Mouse (Mus musculus) lung, postnatal 0 days (tissue): Measurements from ENCODE around the gene Dhx9. TPM values are rescaled to one million over a fixed set of nuclear protein-coding genes. Genes with fewer than 3 reads are reported as not detected.
A peak's percentile ranks its signal among the peaks of the same experiment; 100 is the strongest.
"Not testable (repeated sequence)": the region's sequence is repeated elsewhere in the genome, so short reads cannot be mapped to it uniquely, and the experiment has no call there.

Experiments
- ATAC-seq: fragments of 200-750 bp; cut with Nextera tagmentation; 2 replicates; pipeline ENCODE4 v1.8.0; 2017; ENCODE audit warnings: moderate library complexity
- DNase-seq: peaks from one replicate; pipeline ENCODE4 v3.0.0-alpha.2; 2016; ENCODE audit warnings: low spot score
- H3K27ac ChIP-seq: fragments of 300-500 bp; sonication (generic); 2 replicates; pipeline ENCODE4 v1.5.1; 2014; ENCODE audit warnings: antibody characterized with exemption, mild to moderate bottlenecking, low read length, mixed read lengths
- H3K27me3 ChIP-seq: fragments of 300-500 bp; sonication (generic); replicated peaks from 2 replicates; pipeline ENCODE4 v1.6.1; 2014; ENCODE audit warnings: low read length, mixed read lengths; ENCODE audit not compliant: insufficient read depth
- H3K36me3 ChIP-seq: fragments of 300-500 bp; sonication (generic); 2 replicates; pipeline ENCODE4 v1.6.1; 2014; ENCODE audit warnings: low read length, mixed read lengths; ENCODE audit not compliant: insufficient read depth
- H3K4me1 ChIP-seq: fragments of 300-500 bp; sonication (generic); 2 replicates; pipeline ENCODE4 v1.6.1; 2014; ENCODE audit warnings: antibody characterized with exemption, low read depth, low read length, mixed read lengths; ENCODE audit not compliant: insufficient read depth
- H3K4me2 ChIP-seq: fragments of 300-500 bp; sonication (generic); replicated peaks from 2 replicates; pipeline ENCODE4 v1.6.1; 2014; ENCODE audit warnings: low read depth, mild to moderate bottlenecking, low read length, moderate library complexity, mixed read lengths
- H3K4me3 ChIP-seq: fragments of 300-500 bp; sonication (generic); 2 replicates; pipeline ENCODE4 v1.5.1; 2014; ENCODE audit warnings: low read depth, low read length
- H3K9ac ChIP-seq: fragments of 300-500 bp; sonication (generic); replicated peaks from 2 replicates; pipeline ENCODE4 v1.6.1; 2014; ENCODE audit warnings: low read depth, mild to moderate bottlenecking
- H3K9me3 ChIP-seq: fragments of 300-500 bp; sonication (generic); 2 replicates; pipeline ENCODE4 v1.6.1; 2016; ENCODE audit warnings: low read length, mixed read lengths
- CTCF ChIP-seq: IDR thresholded peaks from 2 replicates; pipeline ENCODE4 v1.5.1; 2016; ENCODE audit warnings: antibody characterized with exemption, mild to moderate bottlenecking
- EP300 ChIP-seq: IDR thresholded peaks from 2 replicates; pipeline ENCODE4 v1.6.1; 2016; ENCODE audit warnings: antibody characterized with exemption, mild to moderate bottlenecking, control low read depth
- WGBS: fragments of 180-500 bp; shearing (Covaris S2); extraction: QIAGEN DNeasy Blood & Tissue Kit; methylation state at CpG from one replicate; pipeline ENCODE4 v1.1.7; 2014; 5-methylcytosine and 5-hydroxymethylcytosine counted together
- polyA plus RNA-seq: library from polyadenylated mRNA; unstranded; fragments of >200 nt; fragmentation: Nextera tagmentation; extraction: Ambion mirVana; gene quantifications from 2 replicates; pipeline ENCODE4 v1.2.1, GENCODE M21; 2015

Dhx9 gene
- polyA plus RNA-seq, 1 experiment from 2014 or later: 14.0 TPM

DNA sequence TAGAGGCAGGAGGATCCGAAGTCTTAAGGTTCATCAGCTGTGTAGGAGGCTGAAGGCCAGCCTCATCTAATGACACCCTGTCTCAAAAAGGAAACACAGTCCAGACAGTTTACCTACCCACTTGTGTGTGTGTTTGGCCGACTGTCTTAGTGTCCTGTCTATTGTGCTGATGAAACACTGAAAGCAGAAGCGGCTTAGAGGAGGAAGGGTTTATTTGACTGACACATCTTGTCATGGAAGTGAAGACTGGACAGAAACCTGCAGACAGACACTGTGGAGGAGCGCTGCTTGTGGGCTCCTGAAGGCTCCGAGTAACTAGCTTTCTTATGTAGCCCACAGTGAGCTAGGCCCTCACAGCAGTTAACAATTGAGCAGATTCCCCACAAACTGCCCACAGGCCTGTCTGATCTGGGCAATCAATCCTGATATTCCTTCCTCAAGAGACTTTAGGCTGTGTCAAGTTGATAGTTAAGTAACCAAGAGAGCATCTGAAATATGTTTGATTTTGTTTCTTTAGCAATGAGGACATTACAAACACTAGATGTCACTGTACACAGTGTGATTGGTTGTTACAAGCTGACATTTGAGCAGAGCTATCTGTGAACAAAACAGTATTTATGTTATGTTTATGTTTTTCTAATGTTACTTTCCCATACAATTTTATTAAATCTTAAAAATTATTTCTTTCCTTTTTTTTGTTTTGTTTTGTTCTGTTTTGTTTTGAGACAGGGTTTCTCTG lies 53.4 kb downstream of the Dhx9 start:
- H3K4me2 ChIP-seq: no peak overlapping the region

DNA sequence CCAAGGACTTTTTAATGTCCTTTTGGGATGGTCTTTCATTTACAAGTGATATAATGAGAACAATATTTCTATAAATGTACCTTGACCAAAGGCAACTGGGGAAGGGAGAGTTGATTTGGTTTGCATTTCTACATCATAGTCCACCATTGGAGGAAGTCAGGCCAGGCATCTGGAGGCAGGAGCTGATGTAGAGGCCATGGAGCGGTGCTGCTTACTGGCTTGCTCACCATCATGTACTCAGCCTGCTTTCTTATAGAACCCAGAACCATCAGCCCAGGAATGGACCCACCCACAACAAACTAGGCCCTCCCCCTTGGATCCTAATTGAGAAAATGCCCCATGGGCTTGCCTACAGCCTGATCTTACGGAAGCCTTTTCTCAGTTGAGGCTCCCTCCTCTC lies 55.1 kb downstream of the Dhx9 start:
- no peak overlapping the region for H3K9ac ChIP-seq

More for the DNA sequence above, 53.4 kb downstream of the Dhx9 start:
- Histone ChIP-seq H3K27ac (no peak overlapping the region), H3K4me1 (no peaks in the 10 kb centered on the region), H3K9me3 (no peaks in the 10 kb centered on the region), H3K36me3 (no peaks in the 10 kb centered on the region), H3K27me3 (no peaks in the 10 kb centered on the region), H3K4me3 (no peak overlapping the region), H3K9ac (no peak overlapping the region)
- DNase-seq: peak; percentile 12
- TF ChIP-seq CTCF: peak; percentile 33
- TF ChIP-seq EP300: no peak
- no peak for ATAC-seq
- 67% methylated on average over 5 of the region's 5 CpGs for WGBS

DNA sequence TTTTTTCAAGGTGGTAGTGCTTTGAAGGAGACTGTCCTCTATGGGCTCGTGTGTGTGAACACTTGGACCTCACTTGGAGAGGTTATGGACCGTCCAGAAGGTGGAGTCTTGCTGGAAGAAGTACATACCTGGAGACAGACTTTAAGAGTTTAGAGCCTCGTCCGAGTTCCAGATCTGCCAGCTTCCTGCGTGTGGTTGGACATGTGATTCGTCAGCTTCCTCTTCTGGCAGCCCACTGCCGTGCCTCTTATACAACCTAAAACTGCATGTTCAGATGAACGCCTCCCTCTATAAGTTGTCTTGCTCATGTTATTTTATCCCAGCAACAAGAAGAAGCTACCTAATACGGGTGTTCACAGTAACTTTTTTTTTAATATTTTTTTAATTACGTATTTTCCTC lies 55.8 kb downstream of the Dhx9 start:
- WGBS: 66% methylated on average over 10 of the region's 10 CpGs

More for the DNA sequence above, 55.1 kb downstream of the Dhx9 start:
- no peak for ATAC-seq
- no peak overlapping the region for H3K4me2 ChIP-seq
- H3K9me3 ChIP-seq: no peaks in the 10 kb centered on the region
- H3K4me1 ChIP-seq: no peaks in the 10 kb centered on the region
- 97% methylated on average over 2 of the region's 2 CpGs for WGBS
- no peak for DNase-seq
- TF ChIP-seq EP300 (no peak), CTCF (no peak)
- no peak overlapping the region for H3K27ac ChIP-seq
- no peaks in the 10 kb centered on the region for H3K27me3 ChIP-seq
- H3K4me3 ChIP-seq: no peak overlapping the region
- H3K36me3 ChIP-seq: no peaks in the 10 kb centered on the region

DNA sequence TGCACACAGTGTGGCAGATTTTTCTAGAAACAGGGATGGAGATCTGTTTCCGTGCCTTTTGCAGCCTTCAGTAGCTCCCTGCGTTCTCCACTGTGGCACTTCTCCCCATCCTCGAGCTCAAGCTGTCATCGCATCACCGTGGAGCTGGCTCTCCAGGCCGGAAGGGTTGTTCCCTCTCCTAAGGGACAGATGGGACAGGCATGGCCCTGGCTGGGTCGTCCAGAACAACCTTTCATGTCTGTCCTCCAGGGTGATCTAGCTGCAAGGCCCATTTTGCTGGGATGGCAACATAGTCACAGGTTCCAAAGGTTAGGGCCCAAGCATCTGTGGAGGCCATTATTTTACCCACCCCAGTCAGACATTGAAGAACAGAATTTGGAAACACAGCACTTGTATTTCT lies 56.3 kb downstream of the Dhx9 start:
- no peak overlapping the region for H3K4me2 ChIP-seq
- H3K9ac ChIP-seq: no peak overlapping the region
- no peaks in the 10 kb centered on the region for H3K36me3 ChIP-seq
- 67% methylated on average over 7 of the region's 7 CpGs for whole genome bisulfite sequencing
- no peaks in the 10 kb centered on the region for H3K9me3 ChIP-seq
- H3K27me3 ChIP-seq: no peaks in the 10 kb centered on the region
- no peak overlapping the region for H3K27ac ChIP-seq
- no peak overlapping the region for H3K4me3 ChIP-seq
- ATAC-seq (no peak), DNase-seq (no peak)
- no peaks in the 10 kb centered on the region for H3K4me1 ChIP-seq
- TF ChIP-seq CTCF (no peak), EP300 (no peak)

More for the DNA sequence above, 55.8 kb downstream of the Dhx9 start:
- Histone ChIP-seq H3K4me3 (no peak overlapping the region), H3K9me3 (no peaks in the 10 kb centered on the region), H3K27me3 (no peaks in the 10 kb centered on the region), H3K36me3 (no peaks in the 10 kb centered on the region), H3K9ac (no peak overlapping the region), H3K4me2 (no peak overlapping the region), H3K4me1 (no peaks in the 10 kb centered on the region), H3K27ac (no peak overlapping the region)
- ATAC-seq (no peak), DNase-seq (peak; percentile 13)
- TF ChIP-seq CTCF (no peak), EP300 (no peak)

DNA sequence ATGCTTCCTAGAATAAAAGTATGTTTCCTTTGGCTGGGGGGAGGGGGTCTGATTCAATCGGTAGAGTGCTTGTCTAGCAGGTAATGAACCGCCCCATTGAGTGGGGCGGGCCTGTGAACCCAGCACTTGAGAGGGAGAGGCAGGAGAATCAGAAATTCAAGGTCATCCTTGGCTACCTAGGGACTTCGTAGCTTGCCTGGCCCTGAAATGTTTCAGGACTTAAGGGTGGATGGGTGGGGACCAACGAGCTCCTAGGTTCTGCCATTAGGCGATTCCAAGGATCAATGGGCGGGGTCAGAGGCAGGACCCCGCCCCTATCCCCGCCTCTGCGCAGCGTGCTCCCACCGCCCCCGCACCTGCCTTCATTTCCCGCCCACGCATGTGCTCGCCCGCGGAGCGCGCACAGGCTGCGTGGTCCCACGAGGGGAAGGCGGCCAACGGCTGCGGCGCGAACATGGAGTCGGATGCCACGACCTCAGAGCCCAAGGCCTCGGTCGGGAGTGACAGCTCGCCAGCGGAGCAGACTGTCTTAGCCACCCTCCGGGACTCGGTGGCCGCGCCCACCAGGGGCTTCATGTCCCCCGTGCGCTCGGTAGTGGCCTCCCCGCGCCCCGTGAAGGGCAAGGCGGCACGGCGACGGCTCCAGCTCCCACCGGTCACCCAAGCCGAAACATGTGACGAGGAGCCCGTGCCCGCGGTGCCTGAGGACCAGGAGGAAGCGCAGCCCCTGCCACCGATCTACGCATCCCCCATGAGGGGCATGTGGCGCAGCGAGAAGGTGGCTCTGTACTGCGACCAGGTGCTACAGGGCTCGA lies 62.5 kb downstream of the Dhx9 start, which contains the start of gene Shcbp1l:
Shcbp1l (plus strand) TSS at position 393 of the 815 bp plus-strand sequence.
- H3K9me3 ChIP-seq: no peaks in the 10 kb centered on the region
- peak; percentile 82 for ATAC-seq
- peak within 1 kb of the TSS; percentile 83 for H3K4me2 ChIP-seq
- TF ChIP-seq EP300: no peak
- no peak for TF ChIP-seq CTCF
- peak; percentile 66 for DNase-seq
- peak within 1 kb of the TSS; percentile 37 for H3K4me3 ChIP-seq
- no peak within 1 kb of the TSS; the same call in 1 of the 2 replicates for H3K9ac ChIP-seq
- WGBS: 4% methylated on average over 59 of the region's 60 CpGs
- H3K4me1 ChIP-seq: peaks cover 5% of the 10 kb centered on the region; the same call in 1 of the 2 replicates
- H3K27me3 ChIP-seq: no peaks in the 10 kb centered on the region
- no peak within 1 kb of the TSS for H3K27ac ChIP-seq
- no peaks in the 10 kb centered on the region for H3K36me3 ChIP-seq

DNA sequence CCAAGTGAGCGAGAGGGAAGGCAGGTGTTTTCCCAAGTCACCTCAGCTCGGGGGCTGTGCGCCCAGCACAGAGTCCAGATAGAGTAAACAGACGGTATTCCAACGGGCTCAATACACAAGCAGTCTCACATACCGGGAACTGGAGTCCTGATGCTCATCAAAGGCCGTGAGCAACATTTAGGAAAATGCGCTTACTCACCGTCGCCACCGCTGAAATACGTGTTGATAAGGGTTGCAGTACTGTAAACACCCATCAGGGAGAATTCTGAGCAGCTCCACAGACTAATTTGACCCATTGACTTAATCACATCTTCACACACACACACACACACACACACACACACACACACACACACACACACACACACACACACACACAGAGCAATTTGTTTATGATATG lies 63.2 kb downstream of the Dhx9 start:
- H3K4me1 ChIP-seq: peaks cover 5% of the 10 kb centered on the region; the same call in 1 of the 2 replicates
- peak; percentile 13; the same call in 1 of the 2 replicates for ATAC-seq

DNA sequence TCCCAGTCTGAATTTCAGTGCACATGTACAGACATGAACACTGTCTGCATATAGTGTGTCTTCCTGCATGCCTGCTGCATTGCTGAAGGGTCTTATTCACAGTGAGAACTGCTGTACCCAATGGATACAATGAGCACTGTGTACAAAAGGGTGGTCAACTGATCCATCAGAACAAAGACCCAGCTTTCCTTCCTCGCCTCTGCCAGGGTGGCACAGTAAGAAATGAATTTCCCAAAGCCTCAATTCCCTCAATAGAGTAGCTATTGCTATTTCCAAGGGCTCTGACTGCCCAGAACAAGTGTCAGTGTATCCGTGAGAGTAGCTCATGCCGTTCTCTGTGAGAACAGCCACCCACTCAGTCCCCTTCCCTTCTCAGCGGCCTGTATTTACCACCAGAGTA lies 69.7 kb downstream of the Dhx9 start:
- ATAC-seq, H3K27ac ChIP-seq, DNase-seq, H3K27me3 ChIP-seq, H3K4me2 ChIP-seq, H3K4me3 ChIP-seq, H3K9ac ChIP-seq, H3K4me1 ChIP-seq, H3K36me3 ChIP-seq, H3K9me3 ChIP-seq: not testable (repeated sequence)
- 72% methylated on average over 4 of the region's 4 CpGs for WGBS

More for the DNA sequence above, 63.2 kb downstream of the Dhx9 start:
- TF ChIP-seq CTCF: no peak
- no peak for TF ChIP-seq EP300
- Histone ChIP-seq H3K9me3 (no peaks in the 10 kb centered on the region), H3K4me3 (peak overlapping the region; percentile 37; the same call in 1 of the 2 replicates), H3K27me3 (no peaks in the 10 kb centered on the region), H3K27ac (no peak overlapping the region), H3K9ac (no peak overlapping the region), H3K36me3 (no peaks in the 10 kb centered on the region), H3K4me2 (peak overlapping the region; percentile 83)
- WGBS: 12% methylated on average over 12 of the region's 12 CpGs
- DNase-seq: peak; percentile 32

DNA sequence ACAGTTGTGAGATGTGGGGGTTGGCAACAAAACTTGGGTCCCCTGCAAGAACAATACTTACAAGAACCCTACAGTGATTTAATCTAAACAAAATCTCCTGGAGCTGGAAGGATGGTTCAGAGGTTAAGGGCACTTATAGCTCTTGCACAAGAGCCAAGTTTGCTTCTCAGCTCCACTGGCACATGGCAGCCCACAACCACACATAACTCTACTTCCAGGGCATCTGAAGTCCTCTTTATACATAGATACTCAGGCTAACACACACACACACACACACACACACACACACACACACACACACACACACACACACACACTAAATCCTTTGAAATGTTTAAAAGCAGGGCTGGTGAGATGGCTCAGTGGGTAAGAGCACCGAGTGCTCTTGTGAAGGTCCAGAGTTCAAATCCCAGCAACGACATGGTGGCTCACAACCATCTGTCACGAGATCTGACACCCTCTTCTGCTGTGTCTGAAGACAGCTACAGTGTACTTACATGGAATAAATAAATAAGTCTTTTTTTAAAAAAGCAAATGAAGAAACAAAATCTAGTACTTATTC lies 71.1 kb downstream of the Dhx9 start:
- H3K27me3 ChIP-seq, H3K36me3 ChIP-seq, H3K4me1 ChIP-seq, H3K9me3 ChIP-seq, H3K9ac ChIP-seq, H3K4me3 ChIP-seq, H3K27ac ChIP-seq, H3K4me2 ChIP-seq: not testable (repeated sequence)
- DNase-seq (peak; percentile 26), ATAC-seq (peak; percentile 83)
- WGBS: 56% methylated on average over 3 of the region's 3 CpGs
